Mouse (Mus musculus) retina, postnatal 1 day (tissue): ENCODE measurements around the gene Mtmr12.
"Not testable (repeated sequence)": the region's sequence is repeated elsewhere in the genome, so short reads cannot be mapped to it uniquely, and the experiment has no call there.

Source experiments
- DNase-seq: peaks from one replicate; pipeline ENCODE4 v3.0.0-alpha.2; 2012

The Mtmr12 gene

GRCm38 (mm10) chr15:12212266-12212665 lies 7.4 kb downstream of the Mtmr12 start:
- DNase-seq: no peak

- no peak for DNase-seq
These were observed 9.9 kb downstream of the Mtmr12 start for GRCm38 (mm10) chr15:12214531-12215414.

GRCm38 (mm10) chr15:12215415-12215718 lies 10.5 kb downstream of the Mtmr12 start:
- no peak for DNase-seq

- DNase-seq: no peak
These were observed 11.3 kb downstream of the Mtmr12 start for GRCm38 (mm10) chr15:12216119-12216518.

- DNase-seq: no peak
These were observed 12.0 kb downstream of the Mtmr12 start for GRCm38 (mm10) chr15:12216798-12217197.

- DNase-seq: not testable (repeated sequence)
These were observed 12.5 kb downstream of the Mtmr12 start for GRCm38 (mm10) chr15:12217332-12217731.

GRCm38 (mm10) chr15:12217849-12218248 lies 13.0 kb downstream of the Mtmr12 start:
- DNase-seq: no peak

GRCm38 (mm10) chr15:12218583-12219382 lies 14.0 kb downstream of the Mtmr12 start:
- DNase-seq: no peak

GRCm38 (mm10) chr15:12221131-12221530 lies 16.3 kb downstream of the Mtmr12 start:
- no peak for DNase-seq

- DNase-seq: no peak
These were observed 17.9 kb downstream of the Mtmr12 start for GRCm38 (mm10) chr15:12222564-12223302.

GRCm38 (mm10) chr15:12223393-12223792 lies 18.6 kb downstream of the Mtmr12 start:
- no peak for DNase-seq

- no peak for DNase-seq
These were observed 19.4 kb downstream of the Mtmr12 start for GRCm38 (mm10) chr15:12224239-12224638.

- no peak for DNase-seq
These were observed 20.2 kb downstream of the Mtmr12 start for GRCm38 (mm10) chr15:12225062-12225461.

GRCm38 (mm10) chr15:12226908-12227307 lies 22.1 kb downstream of the Mtmr12 start:
- no peak for DNase-seq

- no peak for DNase-seq
These were observed 22.5 kb downstream of the Mtmr12 start for GRCm38 (mm10) chr15:12227355-12227754.

GRCm38 (mm10) chr15:12229603-12230242 lies 24.9 kb downstream of the Mtmr12 start:
- no peak for DNase-seq

- DNase-seq: peak; percentile 42
These were observed 25.6 kb downstream of the Mtmr12 start for GRCm38 (mm10) chr15:12230243-12230935.

GRCm38 (mm10) chr15:12231462-12231861 lies 26.6 kb downstream of the Mtmr12 start:
- DNase-seq: no peak

GRCm38 (mm10) chr15:12232429-12232828 lies 27.6 kb downstream of the Mtmr12 start:
- DNase-seq: no peak

GRCm38 (mm10) chr15:12233021-12233420 lies 28.2 kb downstream of the Mtmr12 start:
- DNase-seq: no peak

- DNase-seq: no peak
These were observed 30.7 kb downstream of the Mtmr12 start for GRCm38 (mm10) chr15:12235559-12235958.

GRCm38 (mm10) chr15:12235983-12236382 lies 31.2 kb downstream of the Mtmr12 start:
- DNase-seq: no peak
